9 mouse cellular contexts compared by ENCODE assay signal in genomic region chr16:17796971-17797811, GRCm38 (mm10). TPM values are rescaled to one million over a fixed set of nuclear protein-coding genes. Genes with fewer than 3 reads are reported as not detected.
DNase-seq lines count a peak whose midpoint lies in the region; ATAC-seq and TF ChIP-seq lines count a peak whose summit lies in the region.
"Had no signal": no experiment of that assay in that cellular context is flagged by ENCODE, and none has a peak within 500 bp of the region (broad histone marks: within the 10 kb centered on the region; RNA-seq: fewer than 3 reads in every experiment).

Gene Scarf2 (plus strand): TSS chr16:17797282.

- ATAC-seq in intestine, embryonic 14.5 days (replicated peaks; ENCODE audit: low FRiP score, low TSS enrichment, low read depth): peak; percentile 70

- TF ChIP-seq CTCF in ES-Bruce4 (IDR thresholded peaks at IDR 0.05; ENCODE audit: low read depth, low read length): no peak
- TF ChIP-seq CTCF in lung, adult 2 months (IDR thresholded peaks at IDR 0.05; ENCODE audit: insufficient read depth, low read length): no peak

- WGBS in intestine, embryonic 14.5 days: under 1% methylated on average over 67 of the region's 81 CpGs
- 2% methylated on average over 77 of the region's 81 CpGs for WGBS in lung, adult 2 months

- H3K4me2 ChIP-seq in intestine, embryonic 14.5 days (ENCODE audit: low read length): peak within 1 kb of the TSS; percentile 67

- H3K4me1 ChIP-seq in ES-Bruce4 (ENCODE audit: control insufficient read depth, insufficient read depth, low read length): no peaks in the 10 kb centered on the region
- peaks cover 34% of the 10 kb centered on the region for H3K4me1 ChIP-seq in intestine, embryonic 14.5 days (replicated peaks; ENCODE audit: control insufficient read depth, insufficient read depth, low read length)
- peaks cover 15% of the 10 kb centered on the region for H3K4me1 ChIP-seq in lung, adult 2 months (ENCODE audit: control insufficient read depth, insufficient read depth, low read length)

- H3K36me3 ChIP-seq in ES-Bruce4 (ENCODE audit: control insufficient read depth, insufficient read depth, low read length, poor library complexity, severe bottlenecking): no peaks in the 10 kb centered on the region
- peaks cover 10% of the 10 kb centered on the region for H3K36me3 ChIP-seq in intestine, embryonic 14.5 days (ENCODE audit: control insufficient read depth, insufficient read depth, low read length)

- H3K9ac ChIP-seq in ES-Bruce4 (ENCODE audit: low read depth, poor library complexity, severe bottlenecking): peak within 1 kb of the TSS; percentile 54
- H3K9ac ChIP-seq in intestine, embryonic 14.5 days (ENCODE audit: low read length): peak within 1 kb of the TSS; percentile 90

- no peaks in the 10 kb centered on the region for H3K9me3 ChIP-seq in ES-Bruce4 (replicated peaks; ENCODE audit: control insufficient read depth, insufficient read depth, low read length, poor library complexity, severe bottlenecking)
- no peaks in the 10 kb centered on the region for H3K9me3 ChIP-seq in intestine, embryonic 14.5 days (ENCODE audit: control insufficient read depth, low read length)

- no peak for TF ChIP-seq POLR2A in ES-Bruce4 (IDR thresholded peaks at IDR 0.05; ENCODE audit: insufficient read depth, low read length)
- TF ChIP-seq POLR2A in lung, adult 2 months (IDR thresholded peaks at IDR 0.05; ENCODE audit: borderline replicate concordance, extremely low read depth, low read depth, low read length): no peak

- H3K27ac ChIP-seq in ES-Bruce4 (ENCODE audit: insufficient read depth, low read length): no peak within 1 kb of the TSS
- peak within 1 kb of the TSS; percentile 94 for H3K27ac ChIP-seq in intestine, embryonic 14.5 days (ENCODE audit: low read depth)

- no peak for TF ChIP-seq EP300 in ES-Bruce4 (IDR thresholded peaks at IDR 0.05; ENCODE audit: insufficient read depth, low read depth, low read length)

- peak; percentile 49 to 64 for DNase-seq in adrenal gland, postnatal 36 days
- DNase-seq in gastrocnemius, postnatal 25 days: peak; percentile 72
- peak; percentile 84 for DNase-seq in intestine, embryonic 14.5 days (ENCODE audit: low spot score)
- DNase-seq in lung, adult 2 months: peak; percentile 66
- DNase-seq in retina, postnatal 1 day: peak; percentile 51
- no peak for DNase-seq in right cerebral cortex, postnatal 10 days (ENCODE audit: low spot score in 2 of 2)
- no peak for DNase-seq in spleen, postnatal 36 days (ENCODE audit: low spot score in 2 of 2)

- H3K4me3 ChIP-seq in ES-Bruce4 (ENCODE audit: low read depth, low read length): peak within 1 kb of the TSS; percentile 38
- H3K4me3 ChIP-seq in intestine, embryonic 14.5 days (ENCODE audit: low read depth, low read length): peak within 1 kb of the TSS; percentile 71
- H3K4me3 ChIP-seq in lung, adult 2 months (replicated peaks; ENCODE audit: extremely low read depth, low read depth, low read length): peak within 1 kb of the TSS; percentile 71

- peaks cover 17% of the 10 kb centered on the region for H3K27me3 ChIP-seq in ES-Bruce4 (ENCODE audit: control insufficient read depth, insufficient read depth, low read length, poor library complexity, severe bottlenecking)
- peaks cover 26% of the 10 kb centered on the region for H3K27me3 ChIP-seq in intestine, embryonic 14.5 days (replicated peaks; ENCODE audit: control insufficient read depth, insufficient read depth, low read length)

RNA-seq across cellular contexts. Expression of gene Scarf2, which starts in this region (rescaled TPM):
- polyA plus RNA-seq in ES-Bruce4 (2011; ENCODE audit: insufficient read depth, insufficient read length, low read depth, missing spikeins): 5.8 and 6.5 TPM in 2 replicates
- total RNA-seq in adrenal gland, postnatal 36 days (2021): 10 to 100 TPM in 1 of 2 experiments, 1 to 10 TPM in 1; 8.6 to 11.6 TPM
- 1 to 10 TPM; 4.7 to 5.4 TPM for total RNA-seq in gastrocnemius, postnatal 25 days (2021)
- polyA plus RNA-seq in intestine, embryonic 14.5 days (2014; fragmentation: Nextera tagmentation; extraction: Ambion mirVana): 16.2 and 18.2 TPM in 2 replicates
- polyA plus RNA-seq in lung, adult 2 months (2012; rRNA removed): 215 and 266 TPM in 2 replicates
- total RNA-seq: neutrophil, adult 5-6 weeks had no signal

Comparison
In these comparisons a context has a peak if more than half of its experiments do, and no peak if none do; other contexts are left out.
1. RNA of gene Scarf2 (polyA plus RNA-seq): 215 to 266 TPM in lung, adult 2 months; 16.2 to 18.2 TPM in intestine, embryonic 14.5 days and 5.8 to 6.5 TPM in ES-Bruce4; every median in the first group is over 10 times any median in the second.
2. DNase-seq: peak in adrenal gland, postnatal 36 days (2 of 2), gastrocnemius, postnatal 25 days (single experiment), intestine, embryonic 14.5 days (single experiment), lung, adult 2 months (single experiment) and retina, postnatal 1 day (single experiment); none in right cerebral cortex, postnatal 10 days (0 of 2) and spleen, postnatal 36 days (0 of 2).
3. Peak in every context shown above with its lines, with median percentiles within 50 percentile points of each other: H3K4me3 ChIP-seq.